Mouse (Mus musculus) CH12.LX (cell line): ENCODE data around the gene Mpig6b. TPM values are rescaled to one million over a fixed set of nuclear protein-coding genes. Genes with fewer than 3 reads are reported as not detected.

Experiments
- DNase-seq: peaks from one replicate; pipeline ENCODE4 v3.0.0-alpha.2; 2013; ENCODE audit errors: extremely low read depth
- H3K27ac ChIP-seq: 2 replicates; pipeline ENCODE4 v1.5.1; 2012; ENCODE audit warnings: low read depth, mild to moderate bottlenecking, control low read depth, moderate library complexity; ENCODE audit not compliant: insufficient read depth
- H3K27me3 ChIP-seq: replicated peaks from 2 replicates; pipeline ENCODE3; 2012; ENCODE audit warnings: inconsistent platforms
- H3K36me3 ChIP-seq, 2 experiments: replicated peaks in 1 of 2; 2 replicates each; pipeline versions ENCODE3 to v1.6.1; 2012; ENCODE audit warnings: inconsistent platforms in 1 of 2, low read length in 1 of 2, mild to moderate bottlenecking in 1 of 2, mixed read lengths in 1 of 2, moderate library complexity in 1 of 2; ENCODE audit not compliant: control insufficient read depth in 1 of 2, insufficient read depth in 1 of 2
- H3K4me1 ChIP-seq, 2 experiments: 2 replicates each; pipeline ENCODE4 v1.6.1; 2012; ENCODE audit warnings: inconsistent platforms in 1 of 2, moderate library complexity in 1 of 2; ENCODE audit not compliant: insufficient read depth in 2 of 2, control insufficient read depth in 1 of 2
- H3K4me2 ChIP-seq: 2 replicates; pipeline ENCODE4 v1.6.1; 2012; ENCODE audit warnings: low read depth, mild to moderate bottlenecking, control low read depth; ENCODE audit not compliant: poor library complexity, insufficient read depth, severe bottlenecking
- H3K4me3 ChIP-seq, 3 experiments: fragments of 150-350 bp in 1 of 3; sonication (generic) in 1 of 3; replicated peaks in 1 of 3; 2 replicates each; pipeline versions ENCODE3 to v1.5.1; 2011 to 2012; ENCODE audit warnings: low read depth in 2 of 3, low read length in 2 of 3, mild to moderate bottlenecking in 2 of 3, moderate library complexity in 2 of 3, control low read depth in 1 of 3, improper control_type of control experiment in 1 of 3, inconsistent platforms in 1 of 3, mixed read lengths in 1 of 3; ENCODE audit not compliant: poor library complexity in 1 of 3
- H3K79me2 ChIP-seq: replicated peaks from 2 replicates; pipeline ENCODE4 v1.6.1; 2012; ENCODE audit warnings: mild to moderate bottlenecking, moderate library complexity; ENCODE audit not compliant: control insufficient read depth, poor library complexity, insufficient read depth, severe bottlenecking; ENCODE audit errors: extremely low read depth
- H3K9ac ChIP-seq: 2 replicates; pipeline ENCODE4 v1.6.1; 2012; ENCODE audit warnings: low read depth, mild to moderate bottlenecking, control low read depth, moderate library complexity; ENCODE audit not compliant: insufficient read depth
- H3K9me3 ChIP-seq: replicated peaks from 2 replicates; pipeline ENCODE3; 2012; ENCODE audit warnings: low read length, inconsistent platforms, mixed read lengths
- GABPA ChIP-seq: IDR thresholded peaks from 2 replicates; pipeline ENCODE4 v1.6.1; 2012; ENCODE audit warnings: low read depth, low read length, improper control_type of control experiment, inconsistent platforms; ENCODE audit not compliant: insufficient replicate concordance
- JUND ChIP-seq: conservative IDR thresholded peaks from 2 replicates; pipeline ENCODE4 v1.6.1; 2011; ENCODE audit warnings: low read depth, low read length, improper control_type of control experiment
- KAT2A ChIP-seq: IDR thresholded peaks from 2 replicates; pipeline ENCODE4 v1.6.1; 2012; ENCODE audit warnings: low read length, improper control_type of control experiment, inconsistent platforms; ENCODE audit not compliant: insufficient replicate concordance
- MXI1 ChIP-seq: IDR thresholded peaks from 2 replicates; pipeline ENCODE4 v1.6.1; 2011; ENCODE audit warnings: mild to moderate bottlenecking, low read depth, low read length, improper control_type of control experiment
- MYC ChIP-seq: IDR thresholded peaks from 2 replicates; pipeline ENCODE4 v1.6.1; 2011; ENCODE audit warnings: low read depth, mild to moderate bottlenecking, improper control_type of control experiment, low read length
- NELFE ChIP-seq: IDR thresholded peaks from 2 replicates; pipeline ENCODE4 v1.6.1; 2011; ENCODE audit warnings: low read depth, low read length, improper control_type of control experiment
- NRF1 ChIP-seq: IDR thresholded peaks from 2 replicates; pipeline ENCODE4 v1.6.1; 2014; ENCODE audit warnings: low read depth, mild to moderate bottlenecking, inconsistent platforms, low read length, improper control_type of control experiment, moderate library complexity
- PAX5 ChIP-seq: IDR thresholded peaks from 2 replicates; pipeline ENCODE4 v1.6.1; 2012; ENCODE audit warnings: low read length, inconsistent platforms, mixed read lengths
- RAD21 ChIP-seq: IDR thresholded peaks from 2 replicates; pipeline ENCODE4 v1.6.1; 2011; ENCODE audit warnings: low read depth, mild to moderate bottlenecking, low read length, improper control_type of control experiment, moderate library complexity
- RCOR1 ChIP-seq: conservative IDR thresholded peaks from 2 replicates; pipeline ENCODE4 v1.6.1; 2012; ENCODE audit warnings: low read depth, mild to moderate bottlenecking, inconsistent platforms, low read length, improper control_type of control experiment
- ZC3H11A ChIP-seq: IDR thresholded peaks from 2 replicates; pipeline ENCODE4 v1.6.1; 2012; ENCODE audit warnings: low read depth, mild to moderate bottlenecking, inconsistent platforms, low read length, improper control_type of control experiment
- ZKSCAN1 ChIP-seq: IDR thresholded peaks from 2 replicates; pipeline ENCODE4 v1.6.1; 2012; ENCODE audit warnings: low read depth, inconsistent platforms, low read length, improper control_type of control experiment, borderline replicate concordance
- ZNF384 ChIP-seq: IDR thresholded peaks from 2 replicates; pipeline ENCODE4 v1.6.1; 2012; ENCODE audit warnings: low read depth, low read length, improper control_type of control experiment, inconsistent platforms
- dilution Hi-C: fragments of 300-500 bp; cut with MboI; formaldehyde crosslinking; loops from 2 replicates; pipeline ENCODE4 v1.14.3; 2020; ENCODE audit warnings: low sequenced_read_pairs; ENCODE audit not compliant: extremely low pct_unique_long_range_greater_than_20kb, extremely low pct_ligation_motif_present
- in situ Hi-C: fragments of 300-500 bp; cut with MboI; formaldehyde crosslinking; loops from 3 replicates; pipeline ENCODE4 v1.14.3; 2019; ENCODE audit warnings: low sequenced_read_pairs, low pct_ligation_motif_present, low pct_unique_long_range_greater_than_20kb, mixed read lengths
- polyA plus RNA-seq: library from polyadenylated mRNA; unstranded; fragments of >175 nt; gene quantifications from 2 replicates; pipeline ENCODE4 v1.2.1, GENCODE M21; 2012; ENCODE audit warnings: low read depth; ENCODE audit not compliant: insufficient read length
- total RNA-seq, 2 experiments: library from RNA; depleted of rRNA; stranded (reverse); fragments of 300-350 nt in 1 of 2; fragments of >200 nt in 1 of 2; gene quantifications; 2 replicates each; pipeline ENCODE4 v1.2.3; 2012 to 2014

Mpig6b gene
- total and polyA plus RNA-seq, 3 experiments, result 0.10 TPM; not detected in 2

DNA sequence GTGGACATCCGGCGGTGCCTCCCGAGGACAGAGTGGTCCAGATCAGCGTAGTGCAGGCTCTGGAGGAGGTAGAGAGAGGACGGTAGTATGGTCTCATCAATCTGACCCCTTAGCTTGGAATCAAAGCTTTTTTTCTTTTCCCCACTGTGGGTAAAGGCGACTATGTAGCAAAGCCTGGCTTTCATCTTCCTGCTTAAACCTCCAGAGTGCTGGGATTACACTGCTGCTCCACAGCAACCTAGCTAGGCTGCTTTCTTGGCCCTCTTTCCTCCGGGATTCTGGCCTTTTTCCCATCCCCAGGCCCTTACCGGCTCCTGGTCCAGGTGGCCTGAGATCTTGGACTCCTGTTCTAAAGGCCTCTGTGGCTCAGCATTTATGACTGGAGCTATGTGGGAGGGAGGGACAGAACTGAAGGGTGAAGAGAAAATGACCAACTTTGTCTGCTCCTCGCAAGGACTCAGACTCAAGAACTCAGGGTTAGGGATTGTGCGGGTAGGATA, 1.6 kb downstream of the Mpig6b start:
- no peaks in the 10 kb centered on the region for H3K9me3 ChIP-seq
- no peaks in the 10 kb centered on the region for H3K27me3 ChIP-seq
- H3K9ac ChIP-seq, result no peak overlapping the region
- in situ Hi-C loops, result no loop called here
- no peak for TF ChIP-seq ZKSCAN1
- TF ChIP-seq JUND, result no peak
- TF ChIP-seq MXI1, result no peak
- no peak for TF ChIP-seq GABPA
- no peak for TF ChIP-seq NRF1
- TF ChIP-seq RCOR1, result no peak
- H3K4me1 ChIP-seq, result 0 out of 4 replicates have a peak, but pooled peaks cover 0 to 2% of the 10 kb centered on the region in 2 experiments
- no peak overlapping the region for H3K4me3 ChIP-seq
- H3K36me3 ChIP-seq, result peaks cover 15 to 48% of the 10 kb centered on the region in 2 experiments
- dilution Hi-C loops, result no loop called here
- no peaks in the 10 kb centered on the region for H3K79me2 ChIP-seq
- no peak overlapping the region for H3K4me2 ChIP-seq
- H3K27ac ChIP-seq, result no peak overlapping the region
- no peak for DNase-seq

DNA sequence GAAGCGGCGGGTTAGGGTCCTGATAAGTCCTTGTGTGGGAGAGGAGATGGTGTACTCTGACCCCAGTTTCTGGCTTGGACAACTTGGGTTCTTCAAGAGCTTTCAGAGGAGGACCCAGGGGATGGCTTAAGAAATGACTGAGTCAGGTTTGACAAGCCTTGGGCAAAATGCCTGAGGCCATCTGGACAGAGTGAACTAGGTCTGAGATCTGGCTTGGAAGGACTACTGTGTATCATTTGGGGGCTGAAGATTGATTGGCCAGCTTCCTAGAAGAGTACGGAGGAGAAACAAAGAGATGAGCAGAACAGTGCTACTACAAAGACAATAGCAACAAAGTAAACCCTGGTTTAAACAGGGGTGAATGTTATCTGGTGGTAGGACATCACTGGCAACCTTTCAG, 2.5 kb downstream of the Mpig6b start:
- no peak overlapping the region for H3K27ac ChIP-seq
- dilution Hi-C loops, result no loop called here
- no peak overlapping the region for H3K4me2 ChIP-seq
- peaks cover under 1 to 2% of the 10 kb centered on the region in 2 experiments; a peak in 2 of 4 replicates for H3K4me1 ChIP-seq
- H3K36me3 ChIP-seq, result peaks cover 25 to 58% of the 10 kb centered on the region in 2 experiments
- no peak for DNase-seq
- TF ChIP-seq MYC (no peak), RAD21 (no peak), PAX5 (no peak), KAT2A (no peak), ZC3H11A (no peak)
- no peaks in the 10 kb centered on the region for H3K79me2 ChIP-seq
- H3K9me3 ChIP-seq, result no peaks in the 10 kb centered on the region
- no peaks in the 10 kb centered on the region for H3K27me3 ChIP-seq
- H3K9ac ChIP-seq, result no peak overlapping the region
- in situ Hi-C loops, result no loop called here
- H3K4me3 ChIP-seq, result no peak overlapping the region

DNA sequence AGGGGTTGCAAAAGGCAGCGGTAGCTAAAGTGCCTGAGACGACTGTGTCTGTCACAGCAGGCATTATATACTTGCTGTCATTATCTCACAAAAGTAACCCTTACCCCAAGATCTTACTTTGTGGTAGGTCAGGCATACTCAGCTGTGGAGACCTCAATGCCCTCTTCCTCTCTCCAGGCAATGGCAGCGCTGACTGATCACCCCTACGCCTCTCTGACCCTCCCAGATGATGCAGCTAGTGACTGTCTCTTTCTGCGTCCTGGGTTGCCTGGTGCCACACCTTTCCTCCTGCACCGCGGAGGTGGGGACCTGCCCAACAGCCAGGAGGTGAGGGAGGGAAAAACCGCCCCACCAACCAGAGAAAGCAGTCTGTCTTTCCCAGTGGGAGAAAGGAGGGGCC, 4.7 kb downstream of the Mpig6b start:
- Histone ChIP-seq H3K4me3 (no peak overlapping the region), H3K27me3 (no peaks in the 10 kb centered on the region), H3K9ac (no peak overlapping the region), H3K36me3 (peaks cover 42 to 78% of the 10 kb centered on the region in 2 experiments), H3K27ac (no peak overlapping the region)
- dilution Hi-C loops (no loop called here), in situ Hi-C loops (no loop called here)
- TF ChIP-seq NELFE, result no peak
- no peak for TF ChIP-seq ZC3H11A
- no peak for TF ChIP-seq ZNF384
- TF ChIP-seq, all 38 proteins: peak for 0
- H3K9me3 ChIP-seq, result no peaks in the 10 kb centered on the region
- no peak for DNase-seq
- no peaks in the 10 kb centered on the region for H3K79me2 ChIP-seq
- peaks cover 0 to 2% of the 10 kb centered on the region in 2 experiments; a peak in 2 of 4 replicates for H3K4me1 ChIP-seq
- no peak overlapping the region for H3K4me2 ChIP-seq
